Mouse (Mus musculus) gastrocnemius, adult 2 months (tissue): ENCODE data around the gene Scarf1. TPM values are rescaled to one million over a fixed set of nuclear protein-coding genes. Genes with fewer than 3 reads are reported as not detected.
A peak's percentile ranks its signal among the peaks of the same experiment; 100 is the strongest.

Experiments used
- DNase-seq: peaks from one replicate; pipeline ENCODE4 v3.0.0; 2022
- H3K27ac ChIP-seq: fragments of 200-600 bp; 2 replicates; pipeline ENCODE4 v1.8.1; 2022; ENCODE audit warnings: mild to moderate bottlenecking
- H3K4me3 ChIP-seq: fragments of 200-600 bp; 2 replicates; pipeline ENCODE4 v1.8.1; 2022; ENCODE audit warnings: mild to moderate bottlenecking, moderate library complexity
- CTCF ChIP-seq: fragments of 200-600 bp; IDR thresholded peaks from 2 replicates; pipeline ENCODE4 v1.8.1; 2022; ENCODE audit warnings: antibody characterized with exemption, mild to moderate bottlenecking, moderate library complexity
- intact Hi-C: fragments of 180-260 bp; cut with DNase I; formaldehyde crosslinking; loops from one replicate; pipeline ENCODE4 v1.15.1; 2025
- total RNA-seq, 2 experiments: library from RNA; stranded (reverse); gene quantifications; 2 replicates each; pipeline ENCODE4 v1.2.3; 2021

Scarf1 gene
- total RNA-seq, 2 experiments from 2014 or later = 2.4 to 5.7 TPM

- intact Hi-C loops = loop anchor here (2.0 kb wide), 1 partner anchor 22 kb away; no protein-coding TSS in a partner anchor
- Histone ChIP-seq H3K4me3 (peak within 1 kb of the TSS; percentile 92), H3K27ac (peak within 1 kb of the TSS; percentile 99)
- DNase-seq = peak; percentile 96
- TF ChIP-seq CTCF = no peak
Measured at GRCm38 (mm10) chr11:75486601-75487285, 26.6 kb upstream of the Scarf1 start, which contains the start of gene Prpf8. TSS of gene Prpf8 (plus strand) at chr11:75486816.

- Histone ChIP-seq H3K4me3 (peak overlapping the region; percentile 92), H3K27ac (peak overlapping the region; percentile 99)
- DNase-seq = peak; percentile 9
- intact Hi-C loops = loop anchor here (2.0 kb wide), 1 partner anchor 21 kb away; no protein-coding TSS in a partner anchor
- no peak for TF ChIP-seq CTCF
Measured at GRCm38 (mm10) chr11:75487496-75487895, 25.8 kb upstream of the Scarf1 start.

- no peak for TF ChIP-seq CTCF
- no peak for DNase-seq
Measured at GRCm38 (mm10) chr11:75494296-75495049, 18.9 kb upstream of the Scarf1 start.

GRCm38 (mm10) chr11:75498126-75498525 is 15.2 kb upstream of the Scarf1 start:
- Histone ChIP-seq H3K27ac (peak overlapping the region; percentile 64), H3K4me3 (no peak overlapping the region)
- TF ChIP-seq CTCF = no peak
- intact Hi-C loops = no loop called here
- peak; percentile 49 for DNase-seq

More at GRCm38 (mm10) chr11:75494296-75495049, 18.9 kb upstream of the Scarf1 start:
- no peak overlapping the region for H3K27ac ChIP-seq
- intact Hi-C loops = no loop called here
- H3K4me3 ChIP-seq = no peak overlapping the region

- no peak for TF ChIP-seq CTCF
- intact Hi-C loops = loop anchor here (2.0 kb wide), 2 partner anchors 21 to 39 kb away; partner anchors contain the start of gene Prpf8
- peak; percentile 21 for DNase-seq
- Histone ChIP-seq H3K4me3 (no peak overlapping the region), H3K27ac (peak overlapping the region; percentile 100; the same call in 1 of the 2 replicates)
Measured at GRCm38 (mm10) chr11:75508162-75508561, 5.2 kb upstream of the Scarf1 start.

GRCm38 (mm10) chr11:75508904-75509303 is 4.4 kb upstream of the Scarf1 start:
- peak; percentile 62 for DNase-seq
- intact Hi-C loops = loop anchor here (2.0 kb wide), 2 partner anchors 22 to 40 kb away; partner anchors contain the start of gene Prpf8
- H3K4me3 ChIP-seq = peak overlapping the region; percentile 87; the same call in 1 of the 2 replicates

GRCm38 (mm10) chr11:75509741-75510626 is 3.4 kb upstream of the Scarf1 start, which contains the start of gene Rilp:
TSS of gene Rilp (plus strand) at chr11:75510094.
- peak; percentile 92 for DNase-seq
- peak within 1 kb of the TSS; percentile 100 for H3K27ac ChIP-seq
- peak within 1 kb of the TSS; percentile 87 for H3K4me3 ChIP-seq
- peak; percentile 25 for TF ChIP-seq CTCF
- intact Hi-C loops = loop anchor here (1.0 to 2.0 kb wide), 4 partner anchors 23 to 108 kb away; partner anchors contain the start of gene Prpf8

More at GRCm38 (mm10) chr11:75508904-75509303, 4.4 kb upstream of the Scarf1 start:
- peak overlapping the region; percentile 100 for H3K27ac ChIP-seq
- no peak for TF ChIP-seq CTCF

- TF ChIP-seq CTCF = peak; percentile 98
- peak; percentile 98 for DNase-seq
- Histone ChIP-seq H3K27ac (peak overlapping the region; percentile 100), H3K4me3 (peak overlapping the region; percentile 87)
- intact Hi-C loops = loop anchor here (1.0 to 2.0 kb wide), 2 partner anchors 48 to 108 kb away; no protein-coding TSS in a partner anchor
Measured at GRCm38 (mm10) chr11:75510627-75510993, 2.7 kb upstream of the Scarf1 start.

GRCm38 (mm10) chr11:75511213-75511612 is 2.1 kb upstream of the Scarf1 start:
- Histone ChIP-seq H3K4me3 (peak overlapping the region; percentile 87), H3K27ac (peak overlapping the region; percentile 100)
- intact Hi-C loops = loop anchor here (2.0 kb wide), 1 partner anchor 48 kb away; no protein-coding TSS in a partner anchor
- TF ChIP-seq CTCF = no peak
- DNase-seq = peak; percentile 82

- TF ChIP-seq CTCF = no peak
- Histone ChIP-seq H3K27ac (peak overlapping the region; percentile 100), H3K4me3 (peak overlapping the region; percentile 87; the same call in 1 of the 2 replicates)
- intact Hi-C loops = no loop called here
- DNase-seq = no peak
Measured at GRCm38 (mm10) chr11:75512301-75513018, 880 bp upstream of the Scarf1 start.

GRCm38 (mm10) chr11:75515186-75515585 is 1.8 kb downstream of the Scarf1 start:
- no peak for DNase-seq
- intact Hi-C loops = no loop called here
- Histone ChIP-seq H3K27ac (peak overlapping the region; percentile 40), H3K4me3 (no peak overlapping the region)
- no peak for TF ChIP-seq CTCF
